Mouse (Mus musculus) lung, embryonic 16.5 days (tissue): ENCODE results near the gene Gmfb. TPM values are rescaled to one million over a fixed set of nuclear protein-coding genes. Genes with fewer than 3 reads are reported as not detected.
"Not testable (repeated sequence)": the region's sequence is repeated elsewhere in the genome, so short reads cannot be mapped to it uniquely, and the experiment has no call there.

Experiments
- ATAC-seq: fragments of 200-750 bp; cut with Nextera tagmentation; 2 replicates; pipeline ENCODE4 v1.8.0; 2017; ENCODE audit warnings: low read depth, mild to moderate bottlenecking, moderate library complexity
- H3K27ac ChIP-seq: fragments of 300-500 bp; sonication (generic); 2 replicates; pipeline ENCODE4 v1.5.1; 2014; ENCODE audit warnings: mild to moderate bottlenecking, control low read depth, low read length
- H3K27me3 ChIP-seq: fragments of 300-500 bp; sonication (generic); 2 replicates; pipeline ENCODE4 v1.6.1; 2014; ENCODE audit warnings: low read depth, low read length, mixed read lengths; ENCODE audit not compliant: control insufficient read depth, insufficient read depth
- H3K36me3 ChIP-seq: fragments of 300-500 bp; sonication (generic); 2 replicates; pipeline ENCODE4 v1.6.1; 2014; ENCODE audit warnings: low read length; ENCODE audit not compliant: control insufficient read depth, insufficient read depth
- H3K4me1 ChIP-seq: fragments of 300-500 bp; sonication (generic); replicated peaks from 2 replicates; pipeline ENCODE4 v1.6.1; 2014; ENCODE audit warnings: low read length, mixed read lengths; ENCODE audit not compliant: control insufficient read depth, insufficient read depth
- H3K4me2 ChIP-seq: fragments of 300-500 bp; sonication (generic); 2 replicates; pipeline ENCODE4 v1.6.1; 2014; ENCODE audit warnings: low read depth, low read length, control low read depth
- H3K4me3 ChIP-seq: fragments of 300-500 bp; sonication (generic); 2 replicates; pipeline ENCODE4 v1.5.1; 2014; ENCODE audit warnings: mild to moderate bottlenecking, low read length, control low read depth
- H3K9ac ChIP-seq: fragments of 300-500 bp; sonication (generic); 2 replicates; pipeline ENCODE4 v1.6.1; 2014; ENCODE audit warnings: low read length, control low read depth
- H3K9me3 ChIP-seq: fragments of 300-500 bp; sonication (generic); 2 replicates; pipeline ENCODE4 v1.6.1; 2016; ENCODE audit warnings: low read length; ENCODE audit not compliant: control insufficient read depth
- WGBS: fragments of 180-500 bp; shearing (Covaris S2); extraction: QIAGEN DNeasy Blood & Tissue Kit; methylation state at CpG from one replicate; pipeline ENCODE4 v1.1.7; 2014; 5-methylcytosine and 5-hydroxymethylcytosine counted together
- polyA plus RNA-seq: library from polyadenylated mRNA; unstranded; fragments of >200 nt; fragmentation: Nextera tagmentation; extraction: Ambion mirVana; gene quantifications from 2 replicates; pipeline ENCODE4 v1.2.1, GENCODE M21; 2015

Gene Gmfb
- polyA plus RNA-seq, 1 experiment from 2014 or later = 74.9 TPM

GRCm38 (mm10) chr14:46832354-46833272, 10.6 kb upstream of the Gmfb start:
- no peaks in the 10 kb centered on the region for H3K9me3 ChIP-seq
- no peaks in the 10 kb centered on the region for H3K27me3 ChIP-seq
- peak; percentile 68; the same call in 1 of the 2 replicates for ATAC-seq
- 5% methylated on average over 39 of the region's 40 CpGs for WGBS
- H3K9ac ChIP-seq = peak overlapping the region; percentile 92
- peak overlapping the region; percentile 71 for H3K4me2 ChIP-seq
- peaks cover 9% of the 10 kb centered on the region for H3K4me1 ChIP-seq
- H3K4me3 ChIP-seq = peak overlapping the region; percentile 90
- H3K27ac ChIP-seq = peak overlapping the region; percentile 76
- no peaks in the 10 kb centered on the region for H3K36me3 ChIP-seq

- Histone ChIP-seq H3K9me3 (no peaks in the 10 kb centered on the region), H3K27ac (peak within 1 kb of the TSS; percentile 90), H3K27me3 (no peaks in the 10 kb centered on the region), H3K4me3 (peak within 1 kb of the TSS; percentile 90), H3K4me1 (peaks cover 9% of the 10 kb centered on the region; the same call in 1 of the 2 replicates), H3K9ac (peak within 1 kb of the TSS; percentile 92), H3K36me3 (no peaks in the 10 kb centered on the region), H3K4me2 (peak within 1 kb of the TSS; percentile 71)
- peak; percentile 99 for ATAC-seq
- under 1% methylated on average over 32 of the region's 32 CpGs for WGBS
These were observed 9.8 kb upstream of the Gmfb start, which contains the start of gene Cgrrf1 for GRCm38 (mm10) chr14:46831837-46832333. Cgrrf1 (plus strand) TSS chr14:46832125.

DNA sequence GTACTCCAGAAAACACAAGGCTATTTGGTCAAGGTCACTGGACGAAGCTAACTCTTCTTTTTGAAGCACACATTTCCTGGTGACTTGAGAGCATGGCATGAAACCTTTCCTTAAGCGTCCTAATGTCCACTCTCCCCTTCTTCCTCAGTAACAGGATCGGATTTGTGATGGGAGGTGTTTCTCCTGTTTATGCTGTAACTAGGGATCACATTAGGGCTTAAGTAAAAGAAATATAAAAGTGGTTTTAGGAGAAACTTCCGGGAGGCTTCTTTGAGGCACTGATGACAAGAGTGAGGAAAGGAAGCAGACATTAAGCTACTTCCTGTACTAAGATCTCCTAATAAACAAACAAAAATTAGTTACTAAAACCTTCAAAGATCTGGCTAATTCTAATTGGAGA, 9.3 kb upstream of the Gmfb start:
- ATAC-seq = no peak
- WGBS = under 1% methylated on average over 4 of the region's 4 CpGs
- H3K4me1 ChIP-seq = peaks cover 9% of the 10 kb centered on the region; the same call in 1 of the 2 replicates
- peak overlapping the region; percentile 92 for H3K9ac ChIP-seq
- H3K4me3 ChIP-seq = peak overlapping the region; percentile 90
- peak overlapping the region; percentile 71 for H3K4me2 ChIP-seq
- no peaks in the 10 kb centered on the region for H3K9me3 ChIP-seq
- H3K36me3 ChIP-seq = no peaks in the 10 kb centered on the region
- no peaks in the 10 kb centered on the region for H3K27me3 ChIP-seq
- H3K27ac ChIP-seq = peak overlapping the region; percentile 90

DNA sequence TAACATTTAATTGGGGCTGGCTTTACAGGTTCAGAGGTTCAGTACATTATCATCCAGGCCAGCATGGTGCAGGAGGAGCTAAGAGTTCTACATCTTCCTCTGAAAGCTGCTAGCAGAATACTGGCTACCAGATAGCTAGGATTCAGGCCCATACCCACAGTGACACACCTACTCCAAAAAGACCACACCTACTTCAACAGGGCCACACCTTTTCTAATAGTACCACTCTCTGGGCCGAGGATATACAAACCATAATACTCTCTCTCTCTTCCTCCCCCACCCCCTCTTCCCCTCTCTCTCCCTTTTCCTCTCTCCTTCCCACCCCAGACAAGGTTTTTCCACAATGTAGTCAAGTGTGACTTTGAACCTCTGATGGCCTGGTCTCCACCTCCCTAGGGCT, 5.4 kb upstream of the Gmfb start:
- H3K36me3 ChIP-seq = no peaks in the 10 kb centered on the region
- peaks cover 4% of the 10 kb centered on the region; the same call in 1 of the 2 replicates for H3K4me1 ChIP-seq
- H3K9me3 ChIP-seq = no peaks in the 10 kb centered on the region
- H3K4me3 ChIP-seq = no peak overlapping the region
- peaks cover 3% of the 10 kb centered on the region for H3K27me3 ChIP-seq
- 57% methylated on average over 1 of the region's 1 CpGs for WGBS
- no peak overlapping the region for H3K9ac ChIP-seq
- H3K4me2 ChIP-seq = no peak overlapping the region
- no peak overlapping the region for H3K27ac ChIP-seq
- ATAC-seq = no peak

GRCm38 (mm10) chr14:46823996-46824395, 2.0 kb upstream of the Gmfb start:
- Histone ChIP-seq H3K4me1 (peaks cover 12% of the 10 kb centered on the region), H3K27ac (no peak overlapping the region), H3K4me2 (no peak overlapping the region), H3K27me3 (peaks cover 3% of the 10 kb centered on the region), H3K9ac (no peak overlapping the region), H3K9me3 (no peaks in the 10 kb centered on the region), H3K4me3 (no peak overlapping the region), H3K36me3 (no peaks in the 10 kb centered on the region)
- 62% methylated on average over 2 of the region's 2 CpGs for WGBS
- no peak for ATAC-seq

DNA sequence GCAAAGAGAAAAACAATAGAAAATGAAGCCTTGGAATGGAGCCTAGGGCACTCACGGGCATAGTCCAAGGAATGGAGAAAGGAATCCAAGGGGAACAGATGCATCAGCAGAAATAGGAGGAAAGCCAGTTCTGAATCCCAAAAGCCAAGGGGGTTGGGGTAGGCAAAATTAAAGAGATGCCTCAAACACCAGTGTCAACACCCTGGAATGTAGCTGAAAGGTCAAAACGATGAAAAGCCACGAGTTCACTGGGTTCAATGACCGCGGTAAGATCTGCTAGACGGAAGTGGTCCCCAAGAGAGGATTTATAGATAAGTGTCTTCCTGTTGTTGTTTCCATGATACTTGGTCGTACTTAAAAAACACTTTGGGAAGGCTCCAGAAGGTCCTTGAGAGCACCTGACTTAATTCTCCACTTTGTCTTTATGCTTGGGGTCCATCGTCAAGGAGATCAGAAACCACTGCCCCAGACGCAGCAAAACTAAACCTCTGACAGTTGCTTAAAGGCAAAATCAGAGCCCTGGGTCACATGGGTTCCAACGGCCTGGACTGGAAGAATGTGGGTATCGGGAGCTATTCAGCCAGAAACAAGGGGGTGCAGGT, 670 bp downstream of the Gmfb start:
- ATAC-seq = peak; percentile 10; the same call in 1 of the 2 replicates
- Histone ChIP-seq H3K4me1 (peaks cover 12% of the 10 kb centered on the region), H3K27me3 (peaks cover 3% of the 10 kb centered on the region), H3K27ac (peak overlapping the region; percentile 97), H3K9ac (peak overlapping the region; percentile 95), H3K9me3 (no peaks in the 10 kb centered on the region), H3K4me3 (peak overlapping the region; percentile 77), H3K36me3 (peaks cover 8% of the 10 kb centered on the region), H3K4me2 (peak overlapping the region; percentile 76)
- WGBS = under 1% methylated on average over 11 of the region's 11 CpGs

GRCm38 (mm10) chr14:46819961-46820360, 2.1 kb downstream of the Gmfb start:
- not testable (repeated sequence) for H3K4me3 ChIP-seq, H3K27ac ChIP-seq, H3K4me2 ChIP-seq, H3K9ac ChIP-seq, ATAC-seq, H3K27me3 ChIP-seq, H3K9me3 ChIP-seq
- H3K4me1 ChIP-seq = peaks cover 12% of the 10 kb centered on the region
- WGBS = 89% methylated on average over 5 of the region's 6 CpGs
- peaks cover 15% of the 10 kb centered on the region for H3K36me3 ChIP-seq

DNA sequence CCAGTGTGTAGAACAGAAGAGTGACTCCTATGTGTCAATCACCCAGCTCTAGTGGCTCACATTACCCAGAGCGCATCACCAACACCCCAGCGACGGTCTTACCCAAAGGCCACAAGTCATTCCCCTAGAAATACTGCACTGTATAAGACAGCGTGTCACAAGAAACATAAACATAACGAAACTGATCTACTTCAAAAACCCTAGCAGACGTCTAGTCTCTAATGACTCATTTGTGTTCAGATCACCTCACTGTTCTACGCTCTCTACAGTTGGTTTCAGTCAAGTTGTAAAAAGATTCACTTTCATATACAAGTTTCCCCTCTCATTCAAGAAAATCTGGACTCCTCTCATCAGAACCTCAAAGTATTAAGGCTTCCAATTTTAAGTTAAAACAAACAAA, 3.3 kb downstream of the Gmfb start:
- Histone ChIP-seq H3K4me1 (peaks cover 12% of the 10 kb centered on the region), H3K27ac (no peak overlapping the region), H3K9ac (no peak overlapping the region), H3K9me3 (no peaks in the 10 kb centered on the region), H3K27me3 (peaks cover 3% of the 10 kb centered on the region), H3K36me3 (peaks cover 19% of the 10 kb centered on the region), H3K4me2 (no peak overlapping the region), H3K4me3 (no peak overlapping the region)
- 79% methylated on average over 7 of the region's 7 CpGs for WGBS
- ATAC-seq = no peak
